Mouse (Mus musculus) urinary bladder, postnatal 36 days (tissue): ENCODE measurements around the gene Olfr1368.
A peak's percentile ranks its signal among the peaks of the same experiment; 100 is the strongest.

Experiments
- DNase-seq, 2 experiments: peaks; one replicate each; pipeline ENCODE4 v3.0.0; 2022; ENCODE audit warnings: low spot score in 2 of 2, mixed read lengths in 1 of 2

The Olfr1368 gene

GRCm38 (mm10) chr13:21145767-21146166 lies at the start of gene Olfr1368:
Gene Olfr1368 (minus strand): TSS chr13:21145867.
- no peak for DNase-seq

- no peak for DNase-seq
Measured at GRCm38 (mm10) chr13:21185521-21185920, 39.9 kb upstream of the Olfr1368 start.

- DNase-seq: no peak
Measured at GRCm38 (mm10) chr13:21183661-21184060, 38.0 kb upstream of the Olfr1368 start.

GRCm38 (mm10) chr13:21183066-21183465 lies 37.4 kb upstream of the Olfr1368 start:
- DNase-seq: no peak

DNA sequence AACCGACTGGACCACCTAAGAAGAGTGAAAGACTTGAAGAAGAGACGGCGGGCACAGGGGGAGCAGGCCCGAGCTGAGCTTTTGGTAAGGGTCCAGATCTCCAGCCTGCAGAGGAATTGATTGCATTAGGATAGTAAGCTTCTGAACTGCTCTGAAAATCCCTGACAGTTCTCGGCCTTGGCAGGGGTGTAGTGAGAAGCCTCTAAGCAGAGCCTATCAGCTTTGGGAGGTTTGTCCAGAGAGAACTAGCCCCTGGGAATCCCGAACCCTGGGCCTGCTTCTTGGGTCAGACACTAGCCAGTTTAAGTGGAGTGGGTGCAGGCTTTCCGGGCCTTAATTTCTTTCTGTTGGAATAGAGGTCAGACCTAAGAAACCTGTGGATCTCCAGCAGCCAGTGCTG lies 36.3 kb upstream of the Olfr1368 start:
- DNase-seq: no peak

DNA sequence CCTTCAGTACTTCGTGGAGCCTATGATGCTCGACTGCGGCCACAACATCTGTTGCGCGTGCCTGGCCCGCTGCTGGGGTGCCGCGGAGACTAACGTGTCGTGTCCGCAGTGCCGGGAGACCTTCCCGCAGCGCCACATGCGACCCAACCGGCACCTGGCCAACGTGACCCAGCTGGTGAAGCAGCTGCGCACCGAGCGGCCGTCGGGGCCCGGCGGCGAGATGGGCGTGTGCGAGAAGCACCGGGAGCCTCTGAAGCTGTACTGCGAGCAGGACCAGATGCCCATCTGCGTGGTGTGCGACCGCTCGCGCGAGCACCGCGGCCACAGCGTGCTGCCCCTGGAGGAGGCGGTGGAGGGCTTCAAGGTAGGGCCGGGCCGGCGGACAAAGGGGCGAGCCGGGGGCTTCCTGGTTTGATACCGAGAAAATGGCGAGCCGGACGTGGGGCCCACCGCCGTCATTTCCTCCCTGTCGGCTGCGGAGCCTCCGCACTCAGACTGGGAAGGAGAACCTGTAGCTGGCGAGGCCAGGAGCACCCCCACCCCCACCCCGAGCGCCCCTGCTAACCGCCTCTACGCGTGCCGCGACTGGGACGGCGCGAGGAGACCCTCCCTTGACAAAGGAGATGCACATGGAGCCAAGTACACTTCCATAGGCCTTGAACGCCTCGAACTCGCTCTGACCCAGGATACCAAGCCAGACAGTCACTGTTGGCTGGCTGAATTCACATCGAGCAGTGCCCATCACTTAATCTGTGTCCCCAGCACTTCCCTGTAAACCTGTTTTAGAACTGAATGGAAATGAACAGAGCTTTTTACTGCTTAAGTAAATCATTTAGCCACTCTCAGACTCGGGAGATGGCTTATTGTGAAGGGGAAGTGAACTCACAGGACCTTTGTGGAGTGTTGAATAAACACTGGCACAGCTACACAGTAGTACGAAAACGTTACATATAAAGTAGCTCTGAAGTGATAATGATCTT lies 35.2 kb upstream of the Olfr1368 start:
- peak in 1 of 2 experiments; percentile 41 for DNase-seq

DNA sequence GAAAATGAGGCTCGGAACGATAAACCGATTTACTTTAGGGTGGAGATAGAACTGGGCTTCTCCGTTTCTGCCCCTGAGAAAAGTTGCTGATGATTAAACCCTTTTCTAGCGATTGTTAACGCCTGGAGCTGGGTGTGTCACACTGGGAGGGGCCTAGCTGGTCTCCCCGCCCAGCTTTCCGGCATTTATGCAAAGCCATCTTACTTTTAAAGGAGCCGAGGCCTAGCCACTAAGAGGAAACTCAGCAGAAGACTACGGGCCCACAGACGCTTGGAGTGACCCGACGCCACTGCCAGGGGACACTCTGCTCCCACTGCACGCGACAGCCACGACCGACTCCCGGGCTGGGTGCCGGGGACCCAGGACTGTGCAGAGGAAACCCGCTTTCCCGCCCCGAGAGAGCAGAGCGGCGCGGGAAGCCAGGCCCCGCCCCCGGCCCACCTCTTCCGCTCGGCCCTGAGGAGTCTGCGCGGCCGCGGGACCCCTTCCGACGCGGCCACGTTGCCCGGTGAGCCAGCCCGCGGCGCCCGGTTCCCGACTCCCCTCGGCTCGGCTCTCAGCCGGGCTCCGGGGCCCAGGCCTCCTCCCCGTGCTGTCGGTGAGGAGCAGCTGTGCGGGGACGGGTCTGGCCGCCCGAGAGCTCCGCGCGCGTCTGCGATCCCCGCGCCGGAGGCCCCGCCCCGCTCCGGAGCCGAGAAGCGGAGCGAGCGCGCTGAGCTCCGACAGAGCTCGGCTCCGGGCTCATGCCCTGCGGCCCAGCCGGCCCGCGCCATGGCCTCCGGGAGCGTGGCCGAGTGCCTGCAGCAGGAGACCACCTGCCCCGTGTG lies 34.3 kb upstream of the Olfr1368 start:
- DNase-seq: peak; percentile 89 to 91

- no peak for DNase-seq
Measured at GRCm38 (mm10) chr13:21179367-21179723, 33.7 kb upstream of the Olfr1368 start, which contains the start of gene Trim27. Gene Trim27 (plus strand): TSS chr13:21179445.

GRCm38 (mm10) chr13:21178364-21178763 lies 32.7 kb upstream of the Olfr1368 start:
- DNase-seq: no peak

- no peak for DNase-seq
Measured at GRCm38 (mm10) chr13:21177657-21178056, 32.0 kb upstream of the Olfr1368 start.

DNA sequence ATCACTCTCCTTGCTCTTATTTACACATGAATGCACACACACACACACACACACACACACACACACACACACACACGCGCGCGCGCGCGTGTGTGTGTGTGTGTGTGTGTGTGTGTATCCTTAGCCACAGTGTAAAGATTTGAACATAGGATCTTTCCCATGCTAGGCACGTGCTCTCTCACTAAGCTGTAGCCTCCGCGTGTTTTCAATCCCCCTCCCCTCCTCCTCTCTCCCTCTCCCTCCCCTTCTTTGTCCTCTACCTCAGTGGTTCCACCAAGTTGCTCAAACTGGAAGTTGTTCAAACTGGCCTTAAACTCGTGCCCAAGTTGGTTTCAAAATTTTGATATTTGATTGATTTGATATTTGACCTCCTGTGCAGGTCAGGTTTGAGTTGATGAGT lies 31.1 kb upstream of the Olfr1368 start:
- DNase-seq: no peak

DNA sequence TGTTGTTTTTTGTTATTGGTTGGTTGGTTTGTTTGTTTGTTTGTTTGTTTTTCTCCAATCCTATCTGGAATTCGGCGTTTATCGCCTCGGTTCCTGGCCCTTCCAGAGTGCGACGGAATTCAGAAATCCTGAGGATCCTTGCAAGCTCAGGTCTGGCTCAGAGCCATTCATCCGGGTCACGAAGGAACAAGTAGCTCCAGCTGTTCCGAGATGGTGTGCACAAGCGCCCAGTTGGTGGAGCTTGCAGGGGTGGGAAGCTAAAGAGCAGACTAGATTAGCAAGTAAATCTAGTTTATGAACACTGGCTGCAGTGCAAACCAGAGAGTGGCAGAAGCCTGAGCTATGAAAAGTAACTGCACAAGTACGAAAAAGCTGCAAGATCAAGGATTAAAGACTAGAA lies 27.4 kb upstream of the Olfr1368 start:
- peak in 1 of 2 experiments; percentile 88 for DNase-seq

DNA sequence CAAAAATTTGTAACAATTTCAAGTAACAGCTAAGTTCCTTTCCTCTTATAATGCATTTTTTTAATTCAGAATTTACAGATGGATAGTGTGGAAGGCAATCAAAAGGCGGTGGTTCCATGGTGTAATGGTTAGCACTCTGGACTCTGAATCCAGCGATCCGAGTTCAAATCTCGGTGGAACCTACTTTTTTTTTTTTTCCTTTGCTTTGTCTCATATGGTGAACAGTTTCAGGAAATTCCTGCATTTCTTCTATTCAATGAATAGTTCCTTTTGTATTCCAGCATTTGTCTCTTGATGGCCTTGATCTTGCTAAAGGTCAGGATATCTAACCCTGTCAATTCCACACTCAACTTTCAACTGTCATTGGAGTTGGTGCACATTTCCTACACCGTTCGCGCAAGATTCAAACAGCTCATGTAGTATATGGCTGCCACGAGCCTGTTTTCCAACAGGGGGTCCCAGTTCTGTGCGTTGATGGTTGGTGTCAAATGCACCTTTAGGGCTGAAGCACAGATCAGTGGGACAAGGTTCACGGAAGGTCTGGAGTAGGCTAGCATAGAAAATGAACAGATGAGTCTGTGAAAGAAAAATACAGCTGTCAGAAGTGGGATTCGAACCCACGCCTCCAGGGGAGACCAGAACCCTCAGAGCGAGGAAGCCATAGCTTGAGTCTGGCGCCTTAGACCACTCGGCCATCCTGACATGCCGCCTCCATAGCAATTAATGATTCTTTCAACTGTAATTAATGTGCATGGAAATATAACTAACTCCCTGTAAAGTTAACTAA lies 26.8 kb upstream of the Olfr1368 start:
- DNase-seq: peak in 1 of 2 experiments; percentile 46

DNA sequence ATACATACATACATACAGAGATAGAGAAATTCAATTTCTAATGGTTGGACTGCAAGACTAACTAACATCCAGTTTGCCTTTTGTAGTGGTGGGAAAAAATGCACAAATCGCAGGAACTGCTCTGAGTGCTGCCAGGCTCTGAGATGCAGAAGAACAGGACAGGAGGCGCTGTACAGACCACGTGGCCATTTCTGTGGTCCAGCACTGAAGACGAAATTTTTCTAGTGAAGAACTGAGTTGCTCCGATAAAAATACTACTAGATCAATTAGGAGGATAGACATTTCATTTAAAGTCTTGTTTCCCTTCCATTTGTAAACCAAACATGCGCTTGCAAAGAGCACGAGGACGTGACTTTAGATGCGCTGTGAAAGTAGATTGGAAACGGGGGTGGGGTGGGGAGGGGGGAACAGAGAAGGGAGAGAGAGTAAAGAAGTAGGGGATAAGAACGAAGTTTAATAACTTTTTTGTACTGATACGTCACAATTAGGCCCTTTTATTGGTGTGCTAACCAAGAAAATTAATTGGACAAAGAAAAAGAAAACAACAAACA lies 26.0 kb upstream of the Olfr1368 start:
- DNase-seq: no peak

GRCm38 (mm10) chr13:21171156-21171530 lies 25.5 kb upstream of the Olfr1368 start:
- DNase-seq: no peak

DNA sequence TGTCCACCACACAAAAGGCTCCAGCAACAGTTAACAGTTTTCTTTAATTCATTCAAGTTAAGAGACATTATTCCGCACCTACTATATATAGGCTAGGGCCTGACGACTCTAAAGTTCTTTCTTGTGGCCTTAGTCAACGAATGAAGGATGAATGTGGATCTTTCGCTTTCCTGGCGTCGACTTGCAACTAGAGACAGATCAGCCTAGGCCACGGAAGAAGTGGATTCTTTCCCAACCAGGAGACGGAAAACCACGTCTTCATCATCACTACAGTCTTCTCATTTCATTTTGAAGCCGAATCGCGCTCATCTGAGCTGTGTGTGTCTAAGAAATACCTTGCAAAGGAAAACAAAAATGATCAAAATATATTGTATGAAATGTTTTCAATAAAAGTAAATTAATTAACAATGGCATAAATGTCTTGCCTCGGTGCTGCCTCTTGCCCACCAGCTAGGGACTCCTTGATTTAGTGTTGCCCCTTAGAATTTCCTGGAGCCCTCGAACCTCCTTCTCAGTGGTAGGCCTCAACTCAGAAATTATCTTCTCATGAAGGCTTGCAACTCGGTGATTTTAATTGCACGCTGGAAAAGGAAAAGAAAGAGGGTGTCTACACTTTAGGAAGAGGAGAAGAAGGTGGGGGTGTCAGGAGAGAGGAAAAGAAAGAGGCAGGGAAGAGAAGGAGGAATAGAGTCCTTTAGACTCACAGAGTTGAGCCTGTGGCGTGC lies 24.9 kb upstream of the Olfr1368 start:
- no peak for DNase-seq

- peak; percentile 72 to 78 for DNase-seq
Measured at GRCm38 (mm10) chr13:21169657-21170430, 24.2 kb upstream of the Olfr1368 start.

DNA sequence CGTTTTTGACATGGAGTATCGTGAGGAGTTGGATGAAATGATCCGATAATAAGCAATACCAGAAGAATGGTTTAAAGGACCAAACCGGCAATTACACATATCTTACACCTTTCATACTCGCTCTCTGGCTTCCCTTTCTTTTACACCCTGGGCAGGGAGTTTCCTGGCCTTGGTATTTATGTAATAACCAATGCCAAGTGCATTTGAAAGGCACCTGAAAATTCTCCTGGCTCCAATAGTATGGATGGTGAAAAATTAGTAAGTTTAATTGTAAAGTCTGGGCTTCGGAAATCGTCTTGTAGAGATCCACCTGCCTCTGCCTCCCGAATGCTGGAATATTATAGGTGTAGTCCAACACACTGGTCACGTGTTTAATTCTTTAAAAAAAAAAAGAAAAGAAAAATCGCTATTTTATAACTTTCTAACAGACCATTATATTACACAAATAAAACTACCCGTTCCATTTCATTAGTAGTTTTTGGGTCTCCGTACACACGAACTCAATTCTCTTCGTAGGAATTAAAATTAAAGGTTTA lies 23.5 kb upstream of the Olfr1368 start:
- DNase-seq: no peak

DNA sequence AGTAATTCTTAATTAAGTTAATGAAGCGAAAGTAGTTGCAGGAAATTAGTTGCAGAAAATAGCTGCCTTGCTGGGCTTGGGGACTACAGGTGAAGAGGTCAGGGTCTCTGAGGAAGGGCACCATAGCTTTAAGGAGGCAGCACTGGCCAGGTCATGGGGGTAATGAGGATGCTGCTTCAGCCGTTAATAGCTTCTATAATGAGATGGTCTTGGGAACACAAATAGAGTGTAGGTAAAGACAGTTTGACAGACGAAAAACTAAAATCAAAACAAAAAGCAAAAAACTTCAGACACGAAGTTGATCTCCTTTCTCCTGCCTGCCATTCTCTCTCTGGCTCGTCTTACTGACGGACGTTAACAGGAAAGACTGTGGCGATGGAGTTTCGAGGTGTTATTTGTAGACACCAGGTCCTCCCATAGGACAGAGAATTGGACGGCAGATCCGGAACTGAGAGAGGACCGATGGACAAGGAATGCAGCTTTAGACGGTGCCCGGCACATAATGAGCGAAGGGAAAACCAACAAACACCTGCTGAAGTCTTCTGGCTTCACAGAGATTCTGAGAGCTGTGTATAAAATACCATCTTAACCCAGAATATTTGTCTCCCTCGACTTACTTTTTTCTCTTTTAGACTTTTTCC lies 22.8 kb upstream of the Olfr1368 start:
- no peak for DNase-seq
